Mouse (Mus musculus) cerebellum, adult 2 months (tissue): ENCODE data around the gene Psmg1.

Experiments
- CTCF ChIP-seq: fragments of 200-500 bp; IDR thresholded peaks from 2 replicates; pipeline ENCODE4 v1.5.1; 2011; ENCODE audit warnings: low read depth, mild to moderate bottlenecking, control low read depth, low read length, moderate library complexity, borderline replicate concordance; ENCODE audit not compliant: insufficient read depth
- POLR2A ChIP-seq: fragments of 200-500 bp; IDR thresholded peaks from 2 replicates; pipeline ENCODE4 v1.6.1; 2011; ENCODE audit warnings: low read length, control low read depth, borderline replicate concordance; ENCODE audit not compliant: insufficient read depth

DNA sequence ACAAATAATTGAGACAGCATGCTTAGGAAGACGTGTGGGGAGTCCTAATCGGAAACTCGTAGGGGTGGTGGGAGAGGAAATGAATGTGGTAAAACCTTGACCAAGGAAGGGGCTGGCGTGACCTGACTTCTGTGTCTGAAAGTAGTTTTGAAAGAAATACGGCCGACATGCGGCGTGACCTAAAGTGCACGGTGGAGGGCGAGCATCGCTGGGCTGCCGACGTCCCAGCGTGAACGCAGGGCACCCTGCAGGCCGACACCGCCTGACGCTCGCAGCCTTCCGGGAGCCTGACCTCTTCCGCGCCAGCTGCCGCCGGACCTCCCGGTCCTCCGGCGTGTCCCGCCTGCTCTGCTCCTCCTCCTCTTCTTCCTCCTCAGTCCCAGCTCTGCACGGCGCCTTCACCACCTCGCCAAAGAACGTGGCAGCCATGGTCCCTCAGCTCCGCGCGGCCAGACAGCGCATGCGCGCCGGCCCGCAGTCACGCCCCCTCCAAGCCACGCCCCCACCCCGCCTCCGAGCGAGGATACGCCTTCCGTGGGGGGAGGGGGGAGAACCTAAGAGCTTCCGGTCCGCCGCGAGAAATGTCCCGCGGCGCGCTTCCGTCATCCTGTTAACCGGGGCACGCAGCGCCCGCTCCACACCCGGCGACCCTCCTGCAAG, at the start of gene Psmg1:
- TF ChIP-seq CTCF (no peak), POLR2A (peak; percentile 99)
